Mouse (Mus musculus) lung, adult 2 months (tissue): ENCODE measurements around the gene Cd164.

Experiments
- CTCF ChIP-seq: fragments of 200-500 bp; IDR thresholded peaks from 2 replicates; pipeline ENCODE4 v1.5.1; 2011; ENCODE audit warnings: mild to moderate bottlenecking, low read length, control low read depth; ENCODE audit not compliant: insufficient read depth
- POLR2A ChIP-seq: fragments of 200-500 bp; IDR thresholded peaks from 2 replicates; pipeline ENCODE4 v1.6.1; 2011; ENCODE audit warnings: low read depth, mild to moderate bottlenecking, control low read depth, low read length, borderline replicate concordance; ENCODE audit errors: extremely low read depth

- TF ChIP-seq POLR2A (no peak), CTCF (no peak)
Measured at GRCm38 (mm10) chr10:41575451-41576327, 56.5 kb downstream of the Cd164 start.
